Mouse (Mus musculus) heart, adult 10 weeks (tissue): ENCODE results near the gene Snx9. TPM values are rescaled to one million over a fixed set of nuclear protein-coding genes. Genes with fewer than 3 reads are reported as not detected.

Source experiments
- polyA plus RNA-seq: library from polyadenylated mRNA; stranded (reverse); fragments of 350-450 nt; fragmentation: Illumina TruSeq; extraction: RNeasy Lipid Tissue Mini Kit (QIAGEN cat#74804); gene quantifications from one replicate; pipeline ENCODE4 v1.2.3, GENCODE M21; 2014; ENCODE audit warnings: low read depth, low replicate concordance

Gene Snx9
- polyA plus RNA-seq: 27.1 TPM

DNA sequence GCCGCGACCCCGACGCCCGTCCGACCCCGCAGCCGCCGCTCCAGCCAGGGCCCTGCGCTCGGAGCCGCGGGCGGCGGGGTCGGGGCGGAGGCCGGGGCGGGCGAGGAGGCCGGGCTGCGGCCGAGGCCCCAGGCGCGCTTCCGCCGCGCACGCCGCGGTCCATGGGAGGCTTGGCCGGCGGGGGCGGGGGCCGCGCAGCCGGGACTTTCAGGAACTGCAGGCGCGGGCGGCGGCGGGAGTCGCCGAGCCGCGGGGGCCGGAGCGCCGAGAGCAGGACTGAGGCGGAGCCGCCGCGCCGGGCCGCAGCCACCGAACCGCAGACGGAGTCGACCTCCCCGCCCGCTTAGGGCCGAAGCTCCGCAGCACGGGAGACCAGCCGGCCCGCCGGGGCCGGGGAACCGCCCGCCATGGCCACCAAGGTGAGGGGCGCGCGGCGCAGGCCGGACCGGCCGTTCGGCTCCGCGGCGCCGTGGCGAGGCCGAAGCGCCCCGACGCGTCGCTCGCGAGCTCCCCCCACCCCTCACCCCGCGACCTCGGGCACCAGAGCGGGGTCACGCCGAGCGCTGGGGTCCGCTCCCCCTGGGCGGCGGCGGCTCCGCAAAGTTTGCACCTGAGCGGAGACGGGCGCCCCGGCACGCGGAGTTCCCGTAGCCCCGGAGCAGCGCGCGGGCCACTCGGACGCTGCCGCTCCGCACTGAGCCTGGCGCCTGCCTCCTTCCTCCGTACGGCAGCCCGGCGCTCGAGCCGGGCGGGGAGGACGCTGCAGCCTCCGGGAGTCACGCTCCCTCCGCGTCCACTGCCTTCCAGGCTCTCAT, at the start of gene Snx9:
TSS of gene Snx9 (plus strand) at position 202 of the 815 bp plus-strand sequence.

DNA sequence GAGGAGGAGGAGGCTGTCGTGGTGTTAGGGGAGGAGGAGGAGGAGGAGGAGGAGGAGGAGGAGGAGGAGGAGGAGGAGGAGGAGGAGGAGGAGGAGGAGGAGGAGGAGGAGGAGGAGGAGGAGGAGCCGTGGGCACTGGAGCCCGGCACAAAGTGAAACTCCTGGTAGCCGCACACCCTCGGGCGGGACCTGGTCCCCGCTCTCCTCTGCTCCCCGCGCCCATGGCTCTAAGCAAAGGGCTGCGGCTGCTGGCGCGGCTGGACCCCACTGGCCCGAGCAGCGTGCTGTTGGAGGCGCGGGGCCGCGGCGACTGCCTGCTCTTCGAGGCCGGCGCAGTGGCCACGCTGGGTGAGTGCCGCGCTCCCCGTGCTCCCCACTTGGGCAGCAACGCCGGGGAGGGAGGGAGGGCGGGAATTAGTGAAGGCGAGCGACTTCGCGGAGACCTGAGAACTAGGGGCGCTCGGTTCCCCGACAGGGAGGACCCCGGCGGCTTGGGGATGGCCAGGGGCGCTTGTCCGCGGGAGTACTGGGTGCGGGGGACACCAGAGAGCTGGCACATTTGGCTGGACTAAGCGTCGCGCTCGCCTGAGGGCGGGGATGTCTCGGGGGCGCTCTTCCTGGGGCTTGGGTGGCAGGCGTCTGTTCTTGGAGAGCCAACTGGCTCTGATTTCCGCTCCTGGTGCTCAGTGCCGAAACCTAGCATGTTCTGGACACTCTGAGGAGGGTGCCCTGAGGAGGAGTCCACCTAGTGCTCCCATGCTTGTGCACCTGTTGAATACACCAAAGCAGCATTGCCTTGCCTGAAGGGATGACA, 100.3 kb downstream of the Snx9 start, which contains the start of gene Synj2:
TSS of gene Synj2 (plus strand) at position 51 of the 814 bp plus-strand sequence.

Other genes with a start within 250 kb of the Snx9 start
- 38.6 TPM for gene Synj2, start 100.0 kb downstream of the Snx9 start, polyA plus RNA-seq
- 10.0 TPM for gene Serac1, start 238.4 kb downstream of the Snx9 start, polyA plus RNA-seq
- gene Gtf2h5, start 238.5 kb downstream of the Snx9 start, polyA plus RNA-seq: 54.6 TPM